Mouse (Mus musculus): ENCODE measurements at regions not wholly inside any gene's neighbourhood (a gene's known extent, or its start where the extent isn't known, plus 50 kb on each side); places are given as distances from the start of the nearest gene placed in this dataset.
A peak's percentile ranks its signal among the peaks of the same experiment; 100 is the strongest.

- Histone ChIP-seq H3K27me3 (ENCODE audit: control insufficient read depth, insufficient read depth, low read depth, low read length) (no peaks in the 10 kb centered on the region), H3K27ac (ENCODE audit: low read length) (no peak overlapping the region), H3K4me2 (ENCODE audit: low read depth, low read length) (no peak overlapping the region), H3K36me3 (ENCODE audit: control insufficient read depth, insufficient read depth, low read length) (no peaks in the 10 kb centered on the region), H3K4me1 (replicated peaks; ENCODE audit: control insufficient read depth, insufficient read depth, low read length) (no peaks in the 10 kb centered on the region; the same call in 1 of the 2 replicates), H3K4me3 (ENCODE audit: low read length) (no peak overlapping the region), H3K9ac (ENCODE audit: low read length) (no peak overlapping the region), H3K9me3 (ENCODE audit: control insufficient read depth, low read length) (peaks cover 7% of the 10 kb centered on the region; the same call in 1 of the 2 replicates)
- 62% methylated on average over 7 of the region's 7 CpGs for WGBS
- peak; percentile 88 for ATAC-seq (ENCODE audit: low read depth)
These were observed 60.5 kb downstream of the Rsl24d1 start for GRCm38 (mm10) chr9:73173589-73174247.

- H3K9me3 ChIP-seq (ENCODE audit: control insufficient read depth, low read length), result peaks cover 4% of the 10 kb centered on the region; the same call in 1 of the 2 replicates
These were observed 63.4 kb downstream of the Rsl24d1 start for GRCm38 (mm10) chr9:73176645-73177044.

GRCm38 (mm10) chr9:73183356-73183755 is 70.1 kb downstream of the Rsl24d1 start:
- Histone ChIP-seq H3K36me3 (ENCODE audit: control insufficient read depth, insufficient read depth, low read length) (no peaks in the 10 kb centered on the region), H3K4me1 (replicated peaks; ENCODE audit: control insufficient read depth, insufficient read depth, low read length) (peaks cover 2% of the 10 kb centered on the region; the same call in 1 of the 2 replicates), H3K9me3 (ENCODE audit: control insufficient read depth, low read length) (no peaks in the 10 kb centered on the region), H3K4me3 (ENCODE audit: low read length) (no peak overlapping the region), H3K9ac (ENCODE audit: low read length) (no peak overlapping the region), H3K4me2 (ENCODE audit: low read depth, low read length) (no peak overlapping the region), H3K27me3 (ENCODE audit: control insufficient read depth, insufficient read depth, low read depth, low read length) (no peaks in the 10 kb centered on the region), H3K27ac (ENCODE audit: low read length) (no peak overlapping the region)
- 81% methylated on average over 5 of the region's 5 CpGs for WGBS
- no peak for ATAC-seq (ENCODE audit: low read depth)

More at GRCm38 (mm10) chr9:73176645-73177044, 63.4 kb downstream of the Rsl24d1 start:
- no peak overlapping the region for H3K4me3 ChIP-seq (ENCODE audit: low read length)
- no peaks in the 10 kb centered on the region for H3K27me3 ChIP-seq (ENCODE audit: control insufficient read depth, insufficient read depth, low read depth, low read length)
- peaks cover 2% of the 10 kb centered on the region for H3K4me1 ChIP-seq (replicated peaks; ENCODE audit: control insufficient read depth, insufficient read depth, low read length)
- no peak overlapping the region for H3K4me2 ChIP-seq (ENCODE audit: low read depth, low read length)
- H3K9ac ChIP-seq (ENCODE audit: low read length), result no peak overlapping the region
- H3K27ac ChIP-seq (ENCODE audit: low read length), result no peak overlapping the region
- H3K36me3 ChIP-seq (ENCODE audit: control insufficient read depth, insufficient read depth, low read length), result no peaks in the 10 kb centered on the region
- no peak for ATAC-seq (ENCODE audit: low read depth)

GRCm38 (mm10) chr9:73184908-73185307 is 71.7 kb downstream of the Rsl24d1 start:
- Histone ChIP-seq H3K4me1 (replicated peaks; ENCODE audit: control insufficient read depth, insufficient read depth, low read length) (peaks cover 2% of the 10 kb centered on the region; the same call in 1 of the 2 replicates), H3K36me3 (ENCODE audit: control insufficient read depth, insufficient read depth, low read length) (no peaks in the 10 kb centered on the region)

GRCm38 (mm10) chr9:73192271-73192785 is 79.1 kb downstream of the Rsl24d1 start:
- Histone ChIP-seq H3K4me1 (replicated peaks; ENCODE audit: control insufficient read depth, insufficient read depth, low read length) (peaks cover 3% of the 10 kb centered on the region; the same call in 1 of the 2 replicates), H3K4me2 (ENCODE audit: low read depth, low read length) (no peak overlapping the region), H3K27me3 (ENCODE audit: control insufficient read depth, insufficient read depth, low read depth, low read length) (no peaks in the 10 kb centered on the region), H3K4me3 (ENCODE audit: low read length) (no peak overlapping the region), H3K36me3 (ENCODE audit: control insufficient read depth, insufficient read depth, low read length) (no peaks in the 10 kb centered on the region), H3K27ac (ENCODE audit: low read length) (no peak overlapping the region), H3K9me3 (ENCODE audit: control insufficient read depth, low read length) (no peaks in the 10 kb centered on the region), H3K9ac (ENCODE audit: low read length) (no peak overlapping the region)
- 18% methylated on average over 11 of the region's 11 CpGs for WGBS
- no peak for ATAC-seq (ENCODE audit: low read depth)

More at GRCm38 (mm10) chr9:73184908-73185307, 71.7 kb downstream of the Rsl24d1 start:
- no peak for ATAC-seq (ENCODE audit: low read depth)
- 25% methylated on average over 3 of the region's 3 CpGs for WGBS
- no peaks in the 10 kb centered on the region for H3K27me3 ChIP-seq (ENCODE audit: control insufficient read depth, insufficient read depth, low read depth, low read length)
- H3K4me2 ChIP-seq (ENCODE audit: low read depth, low read length), result no peak overlapping the region
- H3K9me3 ChIP-seq (ENCODE audit: control insufficient read depth, low read length), result no peaks in the 10 kb centered on the region
- no peak overlapping the region for H3K4me3 ChIP-seq (ENCODE audit: low read length)
- no peak overlapping the region for H3K9ac ChIP-seq (ENCODE audit: low read length)
- no peak overlapping the region for H3K27ac ChIP-seq (ENCODE audit: low read length)

GRCm38 (mm10) chr9:73198261-73199085 is 85.2 kb downstream of the Rsl24d1 start:
- no peak overlapping the region for H3K4me2 ChIP-seq (ENCODE audit: low read depth, low read length)
- 82% methylated on average over 10 of the region's 10 CpGs for WGBS
- H3K4me1 ChIP-seq (replicated peaks; ENCODE audit: control insufficient read depth, insufficient read depth, low read length), result no peaks in the 10 kb centered on the region
- no peaks in the 10 kb centered on the region for H3K9me3 ChIP-seq (ENCODE audit: control insufficient read depth, low read length)
- ATAC-seq (ENCODE audit: low read depth), result no peak
- no peak overlapping the region for H3K27ac ChIP-seq (ENCODE audit: low read length)
- H3K36me3 ChIP-seq (ENCODE audit: control insufficient read depth, insufficient read depth, low read length), result no peaks in the 10 kb centered on the region
- H3K9ac ChIP-seq (ENCODE audit: low read length), result no peak overlapping the region
- no peaks in the 10 kb centered on the region for H3K27me3 ChIP-seq (ENCODE audit: control insufficient read depth, insufficient read depth, low read depth, low read length)
- H3K4me3 ChIP-seq (ENCODE audit: low read length), result no peak overlapping the region

GRCm38 (mm10) chr9:73223111-73223510 is 109.9 kb downstream of the Rsl24d1 start:
- no peak overlapping the region for H3K4me3 ChIP-seq (ENCODE audit: low read length)
- H3K4me2 ChIP-seq (ENCODE audit: low read depth, low read length), result no peak overlapping the region
- no peaks in the 10 kb centered on the region for H3K27me3 ChIP-seq (ENCODE audit: control insufficient read depth, insufficient read depth, low read depth, low read length)
- no peaks in the 10 kb centered on the region for H3K4me1 ChIP-seq (replicated peaks; ENCODE audit: control insufficient read depth, insufficient read depth, low read length)
- H3K9ac ChIP-seq (ENCODE audit: low read length), result no peak overlapping the region
- H3K36me3 ChIP-seq (ENCODE audit: control insufficient read depth, insufficient read depth, low read length), result no peaks in the 10 kb centered on the region
- no peak for ATAC-seq (ENCODE audit: low read depth)
- no peaks in the 10 kb centered on the region for H3K9me3 ChIP-seq (ENCODE audit: control insufficient read depth, low read length)
- no peak overlapping the region for H3K27ac ChIP-seq (ENCODE audit: low read length)
- WGBS, result 37% methylated on average over 6 of the region's 6 CpGs

GRCm38 (mm10) chr9:73240188-73240587 is 127.0 kb downstream of the Rsl24d1 start:
- WGBS, result 46% methylated on average over 5 of the region's 5 CpGs
- Histone ChIP-seq H3K4me3 (ENCODE audit: low read length) (no peak overlapping the region), H3K27ac (ENCODE audit: low read length) (no peak overlapping the region), H3K36me3 (ENCODE audit: control insufficient read depth, insufficient read depth, low read length) (no peaks in the 10 kb centered on the region), H3K9me3 (ENCODE audit: control insufficient read depth, low read length) (no peaks in the 10 kb centered on the region), H3K4me2 (ENCODE audit: low read depth, low read length) (no peak overlapping the region), H3K9ac (ENCODE audit: low read length) (no peak overlapping the region), H3K27me3 (ENCODE audit: control insufficient read depth, insufficient read depth, low read depth, low read length) (no peaks in the 10 kb centered on the region), H3K4me1 (replicated peaks; ENCODE audit: control insufficient read depth, insufficient read depth, low read length) (no peaks in the 10 kb centered on the region)
- no peak for ATAC-seq (ENCODE audit: low read depth)
